Comparison of ENCODE assay signal across 13 mouse cellular contexts in the genomic region with DNA sequence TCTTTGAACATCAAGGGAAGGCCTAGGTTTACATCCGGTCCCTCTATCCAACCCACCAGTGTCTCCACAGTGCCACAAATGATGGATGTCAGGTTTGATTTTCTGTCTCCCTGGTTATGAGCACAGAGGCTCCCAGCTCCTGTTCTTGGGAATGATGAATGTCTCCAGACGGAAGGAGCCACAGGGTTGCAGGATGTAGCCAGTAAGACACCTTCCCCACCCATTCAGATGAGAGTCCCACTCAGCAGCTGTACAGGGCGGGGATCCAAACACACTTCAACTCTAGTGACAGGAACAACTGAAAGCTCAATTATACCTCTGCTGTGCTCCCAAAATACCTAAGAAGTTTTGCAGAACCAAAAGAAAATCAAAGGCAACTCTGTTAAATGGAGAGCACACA.
"Had no signal": no experiment of that assay in that cellular context is flagged by ENCODE, and none has a peak within 500 bp of the region (broad histone marks: within the 10 kb centered on the region; RNA-seq: fewer than 3 reads in every experiment).

No protein-coding gene starts in this region.

- H3K36me3 ChIP-seq: intestine, embryonic 15.5 days; limb, embryonic 15.5 days; liver, embryonic 12.5 days; lung, embryonic 15.5 days; midbrain, embryonic 12.5 days had no signal

- H3K9ac ChIP-seq: hindbrain, embryonic 14.5 days; intestine, embryonic 15.5 days; limb, embryonic 15.5 days; liver, embryonic 12.5 days; lung, embryonic 15.5 days; midbrain, embryonic 12.5 days had no signal

- H3K4me3 ChIP-seq: intestine, embryonic 15.5 days; limb, embryonic 15.5 days; liver, embryonic 12.5 days; lung, embryonic 15.5 days; megakaryocyte, embryonic 14.5 days; midbrain, embryonic 12.5 days had no signal

- H3K4me1 ChIP-seq: intestine, embryonic 15.5 days; liver, embryonic 12.5 days; megakaryocyte, embryonic 14.5 days; midbrain, embryonic 12.5 days had no signal

- ATAC-seq: intestine, embryonic 15.5 days; liver, embryonic 12.5 days had no signal

- DNase-seq: lung, postnatal 14 days; right cerebral cortex, postnatal 4 days; spleen, adult 18-20 months; thymus, adult 2 months; thymus, postnatal 25 days had no signal

- H3K9me3 ChIP-seq: intestine, embryonic 15.5 days; limb, embryonic 15.5 days; liver, embryonic 12.5 days; lung, embryonic 15.5 days; megakaryocyte, embryonic 14.5 days; midbrain, embryonic 12.5 days had no signal

- H3K27me3 ChIP-seq: intestine, embryonic 15.5 days; limb, embryonic 15.5 days; liver, embryonic 12.5 days; lung, embryonic 15.5 days; midbrain, embryonic 12.5 days had no signal

- H3K4me2 ChIP-seq: hindbrain, embryonic 14.5 days; intestine, embryonic 15.5 days; limb, embryonic 15.5 days; liver, embryonic 12.5 days; lung, embryonic 15.5 days; midbrain, embryonic 12.5 days had no signal

- H3K27ac ChIP-seq: hindbrain, embryonic 14.5 days; intestine, embryonic 15.5 days; limb, embryonic 15.5 days; liver, embryonic 12.5 days; lung, embryonic 15.5 days; macrophage; midbrain, embryonic 12.5 days had no signal
